Mouse (Mus musculus): ENCODE measurements around the gene Esyt2.

Esyt2 gene

GRCm38 (mm10) chr12:116362091-116362490 lies 81.1 kb downstream of the Esyt2 start:
- no peak for DNase-seq (ENCODE audit: low read depth)

- no peak for DNase-seq (ENCODE audit: low read depth)
These were observed 85.9 kb downstream of the Esyt2 start for GRCm38 (mm10) chr12:116366900-116367299.

- DNase-seq (ENCODE audit: low read depth), result no peak
These were observed 86.3 kb downstream of the Esyt2 start for GRCm38 (mm10) chr12:116367346-116367745.

GRCm38 (mm10) chr12:116368857-116369256 lies 87.9 kb downstream of the Esyt2 start:
- no peak for DNase-seq (ENCODE audit: low read depth)

GRCm38 (mm10) chr12:116383101-116383500 lies 102.1 kb downstream of the Esyt2 start:
- DNase-seq (ENCODE audit: low read depth), result no peak

- no peak for DNase-seq (ENCODE audit: low read depth)
These were observed 103.0 kb downstream of the Esyt2 start for GRCm38 (mm10) chr12:116383995-116384394.

- no peak for DNase-seq (ENCODE audit: low read depth)
These were observed 105.8 kb downstream of the Esyt2 start for GRCm38 (mm10) chr12:116386802-116387201.

- no peak for DNase-seq (ENCODE audit: low read depth)
These were observed 108.9 kb downstream of the Esyt2 start for GRCm38 (mm10) chr12:116389868-116390267.

GRCm38 (mm10) chr12:116394327-116394726 lies 113.3 kb downstream of the Esyt2 start:
- no peak for DNase-seq (ENCODE audit: low read depth)

GRCm38 (mm10) chr12:116395312-116395711 lies 114.3 kb downstream of the Esyt2 start:
- DNase-seq (ENCODE audit: low read depth), result no peak

- DNase-seq (ENCODE audit: low read depth), result no peak
These were observed 115.2 kb downstream of the Esyt2 start for GRCm38 (mm10) chr12:116396072-116396695.

GRCm38 (mm10) chr12:116404012-116404679 lies 123.2 kb downstream of the Esyt2 start:
- no peak for DNase-seq (ENCODE audit: low read depth)

- DNase-seq (ENCODE audit: low read depth), result peak; percentile 100
These were observed 124.2 kb downstream of the Esyt2 start, which contains the start of gene Ncapg2 for GRCm38 (mm10) chr12:116405045-116405835. TSS of gene Ncapg2 (plus strand) at chr12:116405402.

GRCm38 (mm10) chr12:116405836-116406155 lies 124.8 kb downstream of the Esyt2 start:
- DNase-seq (ENCODE audit: low read depth), result no peak

GRCm38 (mm10) chr12:116407883-116408282 lies 126.9 kb downstream of the Esyt2 start:
- DNase-seq (ENCODE audit: low read depth), result no peak

- no peak for DNase-seq (ENCODE audit: low read depth)
These were observed 133.9 kb downstream of the Esyt2 start for GRCm38 (mm10) chr12:116414941-116415340.

GRCm38 (mm10) chr12:116416514-116416913 lies 135.5 kb downstream of the Esyt2 start:
- DNase-seq (ENCODE audit: low read depth), result peak; percentile 15

- DNase-seq (ENCODE audit: low read depth), result no peak
These were observed 140.7 kb downstream of the Esyt2 start for GRCm38 (mm10) chr12:116421656-116422055.

GRCm38 (mm10) chr12:116425392-116425791 lies 144.4 kb downstream of the Esyt2 start:
- no peak for DNase-seq (ENCODE audit: low read depth)

- no peak for DNase-seq (ENCODE audit: low read depth)
These were observed 152.7 kb downstream of the Esyt2 start for GRCm38 (mm10) chr12:116433742-116434141.

GRCm38 (mm10) chr12:116435232-116435631 lies 154.2 kb downstream of the Esyt2 start:
- DNase-seq (ENCODE audit: low read depth), result no peak

GRCm38 (mm10) chr12:116436125-116436524 lies 155.1 kb downstream of the Esyt2 start:
- no peak for DNase-seq (ENCODE audit: low read depth)

- DNase-seq (ENCODE audit: low read depth), result no peak
These were observed 157.6 kb downstream of the Esyt2 start for GRCm38 (mm10) chr12:116438591-116438990.

Data from naive thymus-derived CD4-positive, alpha-beta T cell, adult 2 months (primary cell).